Mouse (Mus musculus): Measurements from ENCODE around the gene Arnt. TPM values are rescaled to one million over a fixed set of nuclear protein-coding genes. Genes with fewer than 3 reads are reported as not detected.

Arnt gene
- polyA plus RNA-seq, 1 experiment from 2014 or later: 27.5 TPM

DNA sequence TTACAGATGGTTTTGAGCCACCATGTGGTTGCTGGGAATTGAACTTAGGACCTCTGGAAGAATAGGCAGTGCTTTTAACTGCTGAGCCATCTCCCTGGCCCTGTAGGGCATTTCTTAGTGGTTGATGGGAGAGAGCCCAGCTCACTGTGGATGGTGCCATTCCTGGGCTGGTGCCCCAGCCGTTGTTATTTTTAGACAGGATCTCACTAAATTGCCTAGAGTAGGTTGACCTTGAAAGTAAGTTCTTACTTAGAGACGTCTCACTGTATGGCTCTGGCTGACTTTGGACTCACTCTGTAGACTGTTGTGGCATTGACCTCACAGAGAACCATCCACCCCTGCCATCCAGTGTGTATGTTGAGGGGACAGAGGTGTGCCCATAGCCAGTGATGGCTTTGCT, 64.0 kb downstream of the Arnt start:
- Histone ChIP-seq H3K4me2 (ENCODE audit: low read length) (no peak overlapping the region), H3K9ac (ENCODE audit: low read length) (no peak overlapping the region), H3K4me1 (ENCODE audit: control insufficient read depth in 2 of 2, insufficient read depth in 2 of 2, low read length in 2 of 2) (peaks cover 5 to 10% of the 10 kb centered on the region in 2 experiments), H3K9me3 (ENCODE audit: control insufficient read depth, low read length) (no peaks in the 10 kb centered on the region), H3K36me3 (ENCODE audit: control insufficient read depth, insufficient read depth, low read length) (peaks cover 40% of the 10 kb centered on the region), H3K27me3 (ENCODE audit: control insufficient read depth, insufficient read depth, low read length) (no peaks in the 10 kb centered on the region), H3K27ac (replicated peaks in 1 of 2; ENCODE audit: control insufficient read depth in 1 of 2, insufficient read depth in 1 of 2, low read depth in 2 of 2, low read length in 2 of 2) (peak overlapping the region; percentile 17 to 72; a peak in 3 of 4 replicates), H3K4me3 (ENCODE audit: control insufficient read depth in 1 of 2, insufficient read depth in 1 of 2, low read depth in 1 of 2, low read length in 2 of 2) (no peak overlapping the region)
- peak; percentile 36; the same call in 1 of the 2 replicates for ATAC-seq (ENCODE audit: insufficient number of reproducible peaks, insufficient read depth, low FRiP score, low read depth)
- 31% methylated on average over 2 of the region's 2 CpGs for WGBS

DNA sequence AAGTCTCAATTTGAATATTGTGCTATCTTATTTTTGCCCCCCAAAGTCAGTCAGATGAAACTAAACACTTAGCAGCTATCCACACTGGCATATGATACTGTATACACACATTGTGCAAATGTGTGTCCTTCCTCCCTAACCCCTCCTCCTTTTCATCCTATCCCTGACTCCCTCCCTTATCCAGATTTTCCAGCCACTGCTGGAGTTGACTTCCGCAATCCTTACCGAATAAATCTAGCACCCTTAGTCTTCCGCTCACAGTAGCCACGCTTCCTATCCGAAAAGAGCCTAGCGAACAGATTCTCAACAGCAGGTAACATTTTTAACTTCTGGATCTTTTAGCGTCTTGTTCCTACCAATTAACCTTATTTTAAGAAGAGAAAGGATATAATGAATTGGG, 64.8 kb downstream of the Arnt start, which contains the start of gene Ctsk:
TSS of gene Ctsk (plus strand) at position 233 of the 400 bp plus-strand sequence.
- WGBS: 62% methylated on average over 7 of the region's 7 CpGs
- ATAC-seq (ENCODE audit: insufficient number of reproducible peaks, insufficient read depth, low FRiP score, low read depth): 0 out of 2 replicates have a peak, but pooled peaks have one; percentile 27
- Histone ChIP-seq H3K9me3 (ENCODE audit: control insufficient read depth, low read length) (no peaks in the 10 kb centered on the region), H3K4me2 (ENCODE audit: low read length) (peak within 1 kb of the TSS; percentile 53), H3K27ac (replicated peaks in 1 of 2; ENCODE audit: control insufficient read depth in 1 of 2, insufficient read depth in 1 of 2, low read depth in 2 of 2, low read length in 2 of 2) (peak within 1 kb of the TSS; percentile 17 to 72), H3K9ac (ENCODE audit: low read length) (peak within 1 kb of the TSS; percentile 38; the same call in 1 of the 2 replicates), H3K4me1 (ENCODE audit: control insufficient read depth in 2 of 2, insufficient read depth in 2 of 2, low read length in 2 of 2) (peaks cover 5 to 10% of the 10 kb centered on the region in 2 experiments), H3K36me3 (ENCODE audit: control insufficient read depth, insufficient read depth, low read length) (peaks cover 32% of the 10 kb centered on the region), H3K4me3 (ENCODE audit: control insufficient read depth in 1 of 2, insufficient read depth in 1 of 2, low read depth in 1 of 2, low read length in 2 of 2) (peak within 1 kb of the TSS; percentile 2 to 28; a peak in 3 of 4 replicates), H3K27me3 (ENCODE audit: control insufficient read depth, insufficient read depth, low read length) (no peaks in the 10 kb centered on the region)

DNA sequence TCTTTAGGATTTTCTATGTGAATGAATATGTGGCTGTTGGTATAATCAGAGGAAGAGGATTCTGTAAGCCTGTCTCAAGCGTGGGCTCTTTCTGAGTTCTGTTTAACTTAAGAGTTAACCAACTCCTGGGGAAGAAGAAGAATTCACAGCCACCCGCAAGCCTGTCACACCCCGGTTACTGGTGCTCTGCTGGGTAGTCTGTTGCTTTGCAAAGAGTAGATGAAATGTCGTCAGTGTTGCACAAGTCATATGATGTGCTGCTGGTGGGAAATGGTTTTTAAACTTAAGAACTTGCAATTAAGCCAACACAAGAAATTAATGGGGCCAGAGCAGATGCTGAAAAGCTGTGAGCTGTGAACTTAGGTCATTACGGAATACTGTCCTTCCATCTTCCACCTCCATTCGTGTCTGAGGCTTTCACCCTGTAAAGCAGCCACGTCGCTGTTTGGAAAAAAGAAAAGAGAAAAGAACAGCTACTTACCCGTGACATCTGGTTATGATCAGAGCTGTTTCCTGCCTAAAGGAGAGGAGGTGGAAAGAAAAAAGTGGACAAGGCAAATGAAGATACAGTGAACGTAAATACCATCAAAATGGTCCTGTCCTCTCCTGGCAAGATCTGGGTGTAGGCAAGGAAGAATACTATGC, 65.4 kb downstream of the Arnt start:
- Histone ChIP-seq H3K4me3 (ENCODE audit: control insufficient read depth in 1 of 2, insufficient read depth in 1 of 2, low read depth in 1 of 2, low read length in 2 of 2) (peak overlapping the region; percentile 2 to 28; a peak in 3 of 4 replicates), H3K27me3 (ENCODE audit: control insufficient read depth, insufficient read depth, low read length) (no peaks in the 10 kb centered on the region), H3K4me2 (ENCODE audit: low read length) (peak overlapping the region; percentile 53), H3K27ac (replicated peaks in 1 of 2; ENCODE audit: control insufficient read depth in 1 of 2, insufficient read depth in 1 of 2, low read depth in 2 of 2, low read length in 2 of 2) (peak overlapping the region; percentile 2 to 59; a peak in 3 of 4 replicates), H3K36me3 (ENCODE audit: control insufficient read depth, insufficient read depth, low read length) (peaks cover 26% of the 10 kb centered on the region), H3K9ac (ENCODE audit: low read length) (peak overlapping the region; percentile 38; the same call in 1 of the 2 replicates), H3K4me1 (ENCODE audit: control insufficient read depth in 2 of 2, insufficient read depth in 2 of 2, low read length in 2 of 2) (peaks cover 5 to 10% of the 10 kb centered on the region in 2 experiments), H3K9me3 (ENCODE audit: control insufficient read depth, low read length) (no peaks in the 10 kb centered on the region)
- ATAC-seq (ENCODE audit: insufficient number of reproducible peaks, insufficient read depth, low FRiP score, low read depth): no peak
- 42% methylated on average over 10 of the region's 10 CpGs for WGBS

DNA sequence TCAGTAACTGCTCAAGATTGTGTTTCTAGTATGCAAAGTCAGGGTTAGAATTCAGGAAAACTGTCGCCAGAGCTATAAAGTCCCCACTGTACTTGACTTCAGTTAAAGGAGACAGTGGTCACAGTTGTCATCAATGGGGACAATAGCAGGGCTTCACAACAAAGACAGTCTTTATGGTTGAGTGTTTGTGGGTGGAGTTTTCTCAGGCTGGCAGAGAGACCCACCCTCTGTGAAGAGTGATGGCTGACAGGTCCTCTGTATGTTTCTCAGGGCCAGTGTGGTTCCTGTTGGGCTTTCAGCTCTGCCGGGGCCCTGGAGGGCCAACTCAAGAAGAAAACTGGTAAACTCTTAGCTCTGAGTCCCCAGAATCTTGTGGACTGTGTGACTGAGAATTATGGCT, 68.1 kb downstream of the Arnt start:
- Histone ChIP-seq H3K9ac (ENCODE audit: low read length) (no peak overlapping the region), H3K9me3 (ENCODE audit: control insufficient read depth, low read length) (no peaks in the 10 kb centered on the region), H3K4me1 (ENCODE audit: control insufficient read depth in 2 of 2, insufficient read depth in 2 of 2, low read length in 2 of 2) (peaks cover 5 to 10% of the 10 kb centered on the region in 2 experiments), H3K27me3 (ENCODE audit: control insufficient read depth, insufficient read depth, low read length) (no peaks in the 10 kb centered on the region), H3K4me2 (ENCODE audit: low read length) (no peak overlapping the region), H3K4me3 (ENCODE audit: control insufficient read depth in 1 of 2, insufficient read depth in 1 of 2, low read depth in 1 of 2, low read length in 2 of 2) (no peak overlapping the region), H3K36me3 (ENCODE audit: control insufficient read depth, insufficient read depth, low read length) (peaks cover 7% of the 10 kb centered on the region; the same call in 1 of the 2 replicates), H3K27ac (replicated peaks in 1 of 2; ENCODE audit: control insufficient read depth in 1 of 2, insufficient read depth in 1 of 2, low read depth in 2 of 2, low read length in 2 of 2) (no peak overlapping the region)
- WGBS: 61% methylated on average over 2 of the region's 2 CpGs
- ATAC-seq (ENCODE audit: insufficient number of reproducible peaks, insufficient read depth, low FRiP score, low read depth): no peak

DNA sequence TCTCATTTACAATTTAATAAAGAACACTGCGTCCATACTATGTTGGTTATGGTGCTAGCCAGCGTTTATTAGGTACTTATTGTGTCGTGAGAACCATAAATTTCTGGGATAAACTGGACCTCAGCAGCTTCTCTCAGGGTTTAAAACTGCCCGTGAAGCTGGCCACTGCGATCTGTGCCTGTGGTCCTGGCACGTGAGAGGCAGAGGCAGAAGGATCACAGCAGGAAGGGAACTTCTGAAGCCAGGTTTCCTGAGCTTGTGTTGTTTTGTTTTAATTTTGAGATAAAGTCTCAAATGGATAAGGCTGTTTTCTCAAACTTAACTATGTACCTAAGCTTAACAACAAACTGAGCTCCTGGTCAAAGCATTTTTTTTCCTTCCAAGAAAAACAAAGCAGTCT, 75.2 kb downstream of the Arnt start:
- H3K4me1 ChIP-seq (ENCODE audit: control insufficient read depth in 2 of 2, insufficient read depth in 2 of 2, low read length in 2 of 2): no peaks in the 10 kb centered on the region
- no peak overlapping the region for H3K4me3 ChIP-seq (ENCODE audit: control insufficient read depth in 1 of 2, insufficient read depth in 1 of 2, low read depth in 1 of 2, low read length in 2 of 2)
- no peak overlapping the region for H3K9ac ChIP-seq (ENCODE audit: low read length)
- ATAC-seq (ENCODE audit: insufficient number of reproducible peaks, insufficient read depth, low FRiP score, low read depth): no peak
- H3K36me3 ChIP-seq (ENCODE audit: control insufficient read depth, insufficient read depth, low read length): peaks cover 12% of the 10 kb centered on the region; the same call in 1 of the 2 replicates
- WGBS: 48% methylated on average over 6 of the region's 6 CpGs
- no peak overlapping the region for H3K4me2 ChIP-seq (ENCODE audit: low read length)
- H3K27me3 ChIP-seq (ENCODE audit: control insufficient read depth, insufficient read depth, low read length): no peaks in the 10 kb centered on the region
- no peak overlapping the region for H3K27ac ChIP-seq (replicated peaks in 1 of 2; ENCODE audit: control insufficient read depth in 1 of 2, insufficient read depth in 1 of 2, low read depth in 2 of 2, low read length in 2 of 2)
- H3K9me3 ChIP-seq (ENCODE audit: control insufficient read depth, low read length): no peaks in the 10 kb centered on the region

DNA sequence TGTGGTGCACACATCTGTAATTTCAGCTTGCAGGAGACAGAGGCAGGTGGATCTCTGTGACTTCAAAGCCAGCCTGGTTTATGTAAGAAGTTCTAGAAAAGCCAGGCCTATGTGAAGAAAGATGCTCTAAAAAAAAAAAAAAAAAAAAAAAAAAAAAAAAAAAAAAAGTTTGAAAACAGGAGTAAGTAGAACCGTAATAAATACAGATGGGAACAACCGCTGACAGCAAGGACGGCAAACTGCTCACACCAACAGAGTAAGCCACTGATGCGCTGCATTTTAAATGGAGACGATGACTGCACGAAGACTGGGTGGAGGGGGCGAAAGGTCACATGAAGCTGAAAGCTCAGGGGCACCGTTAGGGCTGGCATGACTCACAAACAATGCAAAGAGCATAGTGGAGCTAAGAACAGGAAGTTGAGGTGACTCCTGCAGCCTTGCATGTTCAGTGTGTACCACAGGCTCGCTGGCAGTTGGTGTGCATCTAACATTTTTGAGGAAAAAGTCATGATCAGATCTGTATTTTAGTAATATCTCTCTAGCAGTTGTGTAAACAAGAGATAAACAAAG, 77.5 kb downstream of the Arnt start:
- Histone ChIP-seq H3K4me1 (ENCODE audit: control insufficient read depth in 2 of 2, insufficient read depth in 2 of 2, low read length in 2 of 2) (no peaks in the 10 kb centered on the region), H3K4me2 (ENCODE audit: low read length) (no peak overlapping the region), H3K4me3 (ENCODE audit: control insufficient read depth in 1 of 2, insufficient read depth in 1 of 2, low read depth in 1 of 2, low read length in 2 of 2) (no peak overlapping the region), H3K27me3 (ENCODE audit: control insufficient read depth, insufficient read depth, low read length) (no peaks in the 10 kb centered on the region), H3K36me3 (ENCODE audit: control insufficient read depth, insufficient read depth, low read length) (peaks cover 7% of the 10 kb centered on the region; the same call in 1 of the 2 replicates), H3K9me3 (ENCODE audit: control insufficient read depth, low read length) (no peaks in the 10 kb centered on the region), H3K9ac (ENCODE audit: low read length) (no peak overlapping the region), H3K27ac (replicated peaks in 1 of 2; ENCODE audit: control insufficient read depth in 1 of 2, insufficient read depth in 1 of 2, low read depth in 2 of 2, low read length in 2 of 2) (no peak overlapping the region)
- 72% methylated on average over 9 of the region's 9 CpGs for WGBS
- ATAC-seq (ENCODE audit: insufficient number of reproducible peaks, insufficient read depth, low FRiP score, low read depth): no peak

DNA sequence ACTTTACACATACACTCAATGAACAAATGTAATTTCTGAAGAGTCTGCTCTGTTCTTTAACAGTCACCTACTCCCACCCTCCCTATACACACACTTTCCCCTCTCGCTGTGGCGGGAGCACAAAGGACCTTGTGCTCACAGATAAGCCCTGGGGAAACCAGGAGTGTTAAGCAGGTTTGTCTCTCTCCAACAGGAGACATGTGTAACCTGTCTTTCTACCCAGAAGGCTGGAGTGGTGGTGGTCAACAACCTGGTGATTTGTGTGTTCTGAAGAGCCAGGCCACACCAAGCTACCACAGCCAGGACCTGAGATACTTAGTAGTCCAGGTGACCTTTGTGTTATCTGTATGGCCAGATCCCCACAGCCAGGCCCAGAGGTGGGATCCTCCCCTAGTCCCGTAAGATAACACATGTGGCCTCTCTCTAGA, 82.4 kb downstream of the Arnt start:
- Histone ChIP-seq H3K27ac (replicated peaks in 1 of 2; ENCODE audit: control insufficient read depth in 1 of 2, insufficient read depth in 1 of 2, low read depth in 2 of 2, low read length in 2 of 2) (no peak overlapping the region), H3K9me3 (ENCODE audit: control insufficient read depth, low read length) (no peaks in the 10 kb centered on the region), H3K9ac (ENCODE audit: low read length) (peak overlapping the region; percentile 34; the same call in 1 of the 2 replicates), H3K27me3 (ENCODE audit: control insufficient read depth, insufficient read depth, low read length) (no peaks in the 10 kb centered on the region), H3K4me2 (ENCODE audit: low read length) (no peak overlapping the region), H3K4me3 (ENCODE audit: control insufficient read depth in 1 of 2, insufficient read depth in 1 of 2, low read depth in 1 of 2, low read length in 2 of 2) (no peak overlapping the region), H3K36me3 (ENCODE audit: control insufficient read depth, insufficient read depth, low read length) (no peaks in the 10 kb centered on the region), H3K4me1 (ENCODE audit: control insufficient read depth in 2 of 2, insufficient read depth in 2 of 2, low read length in 2 of 2) (peaks cover 4 to 5% of the 10 kb centered on the region in 2 experiments; a peak in 2 of 4 replicates)
- 71% methylated on average over 3 of the region's 3 CpGs for WGBS
- ATAC-seq (ENCODE audit: insufficient number of reproducible peaks, insufficient read depth, low FRiP score, low read depth): no peak
